Mouse (Mus musculus): Measurements from ENCODE around the gene Rapgef3. TPM values are rescaled to one million over a fixed set of nuclear protein-coding genes. Genes with fewer than 3 reads are reported as not detected.

The Rapgef3 gene
- polyA plus RNA-seq, 1 experiment from 2014 or later: 23.4 TPM

DNA sequence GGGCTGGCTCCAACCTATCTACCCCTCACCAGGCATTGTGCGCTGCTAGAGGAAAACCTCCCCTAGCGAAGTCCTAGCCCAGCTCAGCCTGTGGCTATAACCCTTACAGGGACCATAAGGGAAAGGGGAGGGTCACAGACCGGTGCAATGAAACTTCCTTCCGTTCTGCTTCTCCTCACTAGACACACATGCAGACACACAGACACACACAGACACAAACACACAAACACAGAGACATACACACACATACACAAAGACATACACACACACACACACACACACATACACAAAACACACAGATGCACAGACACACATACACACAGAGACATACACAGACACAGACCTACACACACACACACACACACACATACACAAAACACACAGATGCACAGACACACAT lies 25.2 kb downstream of the Rapgef3 start:
- H3K4me3 ChIP-seq: no peak overlapping the region
- H3K36me3 ChIP-seq: peaks cover 7% of the 10 kb centered on the region; the same call in 1 of the 2 replicates
- ATAC-seq (ENCODE audit: borderline replicate concordance, extremely low read depth, low FRiP score, low TSS enrichment): no peak
- no peak overlapping the region for H3K4me2 ChIP-seq
- no peaks in the 10 kb centered on the region for H3K9me3 ChIP-seq
- no peak overlapping the region for H3K9ac ChIP-seq
- no peaks in the 10 kb centered on the region for H3K27me3 ChIP-seq
- H3K4me1 ChIP-seq: 0 out of 2 replicates have a peak, but pooled peaks cover 4% of the 10 kb centered on the region
- no peak overlapping the region for H3K27ac ChIP-seq
- 65% methylated on average over 4 of the region's 4 CpGs for WGBS

DNA sequence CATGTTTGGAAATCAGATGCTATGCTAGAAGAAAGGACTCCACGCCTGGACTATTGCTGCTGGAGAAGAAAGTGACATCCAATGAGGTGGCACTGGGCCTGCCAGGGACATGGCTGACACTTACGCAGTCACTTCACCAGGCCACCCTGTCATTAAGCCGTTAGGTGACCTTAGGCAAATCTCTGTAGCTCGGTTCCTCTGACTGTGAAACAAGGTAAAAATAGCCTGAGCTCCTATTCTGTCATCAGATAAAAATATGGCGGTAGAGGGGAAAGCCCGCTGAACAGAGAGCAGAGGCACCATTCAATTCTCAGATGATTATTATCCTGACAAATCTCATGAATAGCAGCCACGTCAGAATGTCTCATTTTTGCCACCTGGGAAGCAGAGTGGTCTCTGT lies 25.7 kb downstream of the Rapgef3 start:
- Histone ChIP-seq H3K4me2 (no peak overlapping the region), H3K36me3 (peaks cover 7% of the 10 kb centered on the region; the same call in 1 of the 2 replicates), H3K27me3 (no peaks in the 10 kb centered on the region), H3K4me1 (0 out of 2 replicates have a peak, but pooled peaks cover 4% of the 10 kb centered on the region), H3K27ac (no peak overlapping the region), H3K9me3 (no peaks in the 10 kb centered on the region), H3K4me3 (no peak overlapping the region), H3K9ac (no peak overlapping the region)
- 55% methylated on average over 7 of the region's 7 CpGs for WGBS
- no peak for ATAC-seq (ENCODE audit: borderline replicate concordance, extremely low read depth, low FRiP score, low TSS enrichment)

GRCm38 (mm10) chr15:97741662-97742061 lies 26.1 kb downstream of the Rapgef3 start:
- H3K9me3 ChIP-seq: no peaks in the 10 kb centered on the region
- ATAC-seq (ENCODE audit: borderline replicate concordance, extremely low read depth, low FRiP score, low TSS enrichment): no peak
- H3K4me1 ChIP-seq: 0 out of 2 replicates have a peak, but pooled peaks cover 4% of the 10 kb centered on the region
- H3K36me3 ChIP-seq: peaks cover 4% of the 10 kb centered on the region; the same call in 1 of the 2 replicates
- no peak overlapping the region for H3K27ac ChIP-seq
- WGBS: 71% methylated on average over 12 of the region's 12 CpGs
- no peak overlapping the region for H3K4me3 ChIP-seq
- H3K27me3 ChIP-seq: no peaks in the 10 kb centered on the region
- H3K4me2 ChIP-seq: no peak overlapping the region
- no peak overlapping the region for H3K9ac ChIP-seq

DNA sequence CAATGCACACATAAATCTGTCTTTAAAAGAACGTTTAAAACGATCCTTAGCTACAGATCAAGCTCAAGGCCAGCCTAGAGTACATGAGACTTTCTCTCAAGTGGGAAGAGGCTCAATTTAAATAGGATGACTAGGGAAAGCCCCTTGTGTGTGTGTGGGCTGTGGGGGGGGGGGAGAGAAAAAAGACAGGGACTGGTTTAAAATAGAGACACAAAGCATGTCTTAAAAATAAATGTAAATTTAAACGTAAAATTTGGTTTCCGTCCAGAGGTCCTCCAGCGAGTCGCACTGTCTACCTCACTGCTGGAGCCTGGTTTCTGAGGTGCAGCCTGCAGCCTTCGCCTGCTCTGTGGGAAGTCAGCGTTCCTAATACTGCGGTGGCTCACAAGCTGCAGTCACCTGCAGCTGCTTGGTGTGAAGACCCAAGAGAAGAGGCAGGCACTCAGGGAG lies 27.5 kb downstream of the Rapgef3 start:
- H3K27ac ChIP-seq: no peak overlapping the region
- 0 out of 2 replicates have a peak, but pooled peaks cover 2% of the 10 kb centered on the region for H3K36me3 ChIP-seq
- WGBS: 72% methylated on average over 9 of the region's 9 CpGs
- H3K4me2 ChIP-seq: no peak overlapping the region
- 0 out of 2 replicates have a peak, but pooled peaks cover 2% of the 10 kb centered on the region for H3K4me1 ChIP-seq
- no peak overlapping the region for H3K4me3 ChIP-seq
- H3K9ac ChIP-seq: no peak overlapping the region
- H3K27me3 ChIP-seq: no peaks in the 10 kb centered on the region
- ATAC-seq (ENCODE audit: borderline replicate concordance, extremely low read depth, low FRiP score, low TSS enrichment): no peak
- H3K9me3 ChIP-seq: no peaks in the 10 kb centered on the region

- H3K4me1 ChIP-seq: no peaks in the 10 kb centered on the region
- H3K4me2 ChIP-seq: no peak overlapping the region
- H3K9me3 ChIP-seq: no peaks in the 10 kb centered on the region
- no peak overlapping the region for H3K9ac ChIP-seq
- ATAC-seq (ENCODE audit: borderline replicate concordance, extremely low read depth, low FRiP score, low TSS enrichment): no peak
- no peak overlapping the region for H3K4me3 ChIP-seq
- H3K27me3 ChIP-seq: no peaks in the 10 kb centered on the region
- H3K36me3 ChIP-seq: no peaks in the 10 kb centered on the region
- WGBS: 76% methylated on average over 7 of the region's 7 CpGs
- H3K27ac ChIP-seq: no peak overlapping the region
Observed at GRCm38 (mm10) chr15:97738923-97739322, 28.8 kb downstream of the Rapgef3 start.

GRCm38 (mm10) chr15:97731988-97732387 lies 35.8 kb downstream of the Rapgef3 start:
- Histone ChIP-seq H3K27me3 (no peaks in the 10 kb centered on the region), H3K36me3 (no peaks in the 10 kb centered on the region), H3K4me1 (no peaks in the 10 kb centered on the region), H3K4me3 (no peak overlapping the region), H3K9ac (no peak overlapping the region), H3K9me3 (no peaks in the 10 kb centered on the region), H3K4me2 (no peak overlapping the region), H3K27ac (no peak overlapping the region)
- 82% methylated on average over 11 of the region's 11 CpGs for WGBS
- no peak for ATAC-seq (ENCODE audit: borderline replicate concordance, extremely low read depth, low FRiP score, low TSS enrichment)

DNA sequence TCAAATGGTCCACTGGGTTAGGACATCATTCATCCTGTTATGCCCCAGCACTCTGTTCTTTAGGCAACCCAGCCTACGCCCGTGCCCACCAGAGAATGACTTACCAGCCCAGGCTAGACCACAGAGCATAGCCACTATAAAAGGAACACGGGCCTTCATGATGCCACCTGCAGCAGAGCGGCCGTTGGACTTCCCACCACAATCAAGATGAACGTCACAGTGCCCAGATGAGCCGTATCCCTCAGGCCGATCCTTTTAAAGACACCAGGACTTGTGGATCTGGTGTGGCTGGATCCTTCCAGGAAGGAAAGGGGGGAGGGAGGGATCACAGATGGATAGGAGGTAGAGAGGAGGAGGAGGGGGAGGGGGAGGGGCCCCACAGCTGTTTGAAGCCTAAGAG lies 36.7 kb downstream of the Rapgef3 start, which contains the start of gene Endou:
TSS of gene Endou (minus strand) at position 229 of the 400 bp plus-strand sequence.
- no peaks in the 10 kb centered on the region for H3K9me3 ChIP-seq
- no peaks in the 10 kb centered on the region for H3K4me1 ChIP-seq
- no peak within 1 kb of the TSS for H3K4me3 ChIP-seq
- H3K27me3 ChIP-seq: no peaks in the 10 kb centered on the region
- no peak for ATAC-seq (ENCODE audit: borderline replicate concordance, extremely low read depth, low FRiP score, low TSS enrichment)
- no peak within 1 kb of the TSS for H3K4me2 ChIP-seq
- H3K36me3 ChIP-seq: no peaks in the 10 kb centered on the region
- no peak within 1 kb of the TSS for H3K9ac ChIP-seq
- 78% methylated on average over 8 of the region's 8 CpGs for WGBS
- H3K27ac ChIP-seq: no peak within 1 kb of the TSS

DNA sequence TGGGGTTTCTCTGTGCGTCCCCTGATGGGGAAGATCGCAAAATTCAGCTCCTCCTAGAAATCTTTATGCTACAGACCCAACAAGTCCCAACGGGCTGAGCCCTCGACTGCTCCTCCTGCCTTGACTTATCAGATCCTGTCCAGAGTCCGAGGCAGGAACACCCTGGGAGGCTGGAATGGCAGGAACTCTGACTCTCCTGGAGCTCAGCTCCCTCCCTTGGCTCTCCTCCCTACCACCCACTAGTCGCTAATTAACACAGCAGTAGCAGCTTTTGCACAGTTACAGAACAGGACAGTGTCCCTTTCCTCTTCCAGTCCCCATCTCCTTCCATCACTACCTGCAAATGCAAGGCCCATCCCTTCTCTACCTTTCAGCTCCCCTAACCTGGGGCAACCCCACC lies 37.4 kb downstream of the Rapgef3 start:
- Histone ChIP-seq H3K27ac (no peak overlapping the region), H3K9ac (no peak overlapping the region), H3K4me3 (no peak overlapping the region), H3K36me3 (no peaks in the 10 kb centered on the region), H3K4me2 (no peak overlapping the region), H3K27me3 (no peaks in the 10 kb centered on the region), H3K4me1 (no peaks in the 10 kb centered on the region), H3K9me3 (no peaks in the 10 kb centered on the region)
- 48% methylated on average over 6 of the region's 6 CpGs for WGBS
- ATAC-seq (ENCODE audit: borderline replicate concordance, extremely low read depth, low FRiP score, low TSS enrichment): no peak

- Histone ChIP-seq H3K27ac (no peak overlapping the region), H3K4me3 (no peak overlapping the region), H3K27me3 (no peaks in the 10 kb centered on the region), H3K36me3 (no peaks in the 10 kb centered on the region), H3K9me3 (no peaks in the 10 kb centered on the region), H3K9ac (no peak overlapping the region), H3K4me1 (no peaks in the 10 kb centered on the region), H3K4me2 (no peak overlapping the region)
- 55% methylated on average over 7 of the region's 7 CpGs for WGBS
- no peak for ATAC-seq (ENCODE audit: borderline replicate concordance, extremely low read depth, low FRiP score, low TSS enrichment)
Observed at GRCm38 (mm10) chr15:97728804-97729203, 39.0 kb downstream of the Rapgef3 start.

GRCm38 (mm10) chr15:97728394-97728793 lies 39.4 kb downstream of the Rapgef3 start:
- 74% methylated on average over 11 of the region's 11 CpGs for WGBS
- Histone ChIP-seq H3K36me3 (no peaks in the 10 kb centered on the region), H3K4me3 (no peak overlapping the region), H3K4me1 (no peaks in the 10 kb centered on the region), H3K4me2 (no peak overlapping the region), H3K9me3 (no peaks in the 10 kb centered on the region), H3K27ac (no peak overlapping the region), H3K27me3 (no peaks in the 10 kb centered on the region), H3K9ac (no peak overlapping the region)
- no peak for ATAC-seq (ENCODE audit: borderline replicate concordance, extremely low read depth, low FRiP score, low TSS enrichment)

DNA sequence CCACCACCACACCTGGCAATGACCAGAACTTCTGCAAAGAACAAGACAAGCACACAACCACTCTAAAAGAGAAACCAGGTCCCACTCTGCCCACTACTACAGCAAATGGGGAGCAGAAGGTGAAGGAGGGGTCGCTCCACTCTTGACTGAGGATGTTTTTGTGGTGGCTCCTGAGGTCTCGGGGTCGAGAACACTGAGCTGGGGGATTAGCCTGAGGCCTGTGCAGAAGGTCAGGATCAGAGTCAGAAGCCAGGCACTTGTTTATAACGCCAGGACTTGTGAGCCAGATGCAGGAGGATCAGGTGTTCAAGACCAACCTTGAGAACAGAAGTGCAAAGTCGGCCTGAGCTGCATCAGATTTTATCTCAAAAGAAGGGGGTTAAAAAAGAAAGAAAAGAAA lies 40.3 kb downstream of the Rapgef3 start:
- H3K4me1 ChIP-seq: no peaks in the 10 kb centered on the region
- no peak overlapping the region for H3K27ac ChIP-seq
- H3K9ac ChIP-seq: no peak overlapping the region
- no peaks in the 10 kb centered on the region for H3K27me3 ChIP-seq
- H3K36me3 ChIP-seq: no peaks in the 10 kb centered on the region
- 70% methylated on average over 5 of the region's 5 CpGs for WGBS
- no peak overlapping the region for H3K4me3 ChIP-seq
- no peak for ATAC-seq (ENCODE audit: borderline replicate concordance, extremely low read depth, low FRiP score, low TSS enrichment)
- no peak overlapping the region for H3K4me2 ChIP-seq
- no peaks in the 10 kb centered on the region for H3K9me3 ChIP-seq

GRCm38 (mm10) chr15:97727048-97727447 lies 40.7 kb downstream of the Rapgef3 start:
- no peak for ATAC-seq (ENCODE audit: borderline replicate concordance, extremely low read depth, low FRiP score, low TSS enrichment)
- Histone ChIP-seq H3K4me3 (no peak overlapping the region), H3K4me1 (no peaks in the 10 kb centered on the region), H3K27me3 (no peaks in the 10 kb centered on the region), H3K4me2 (no peak overlapping the region), H3K9me3 (no peaks in the 10 kb centered on the region), H3K36me3 (no peaks in the 10 kb centered on the region), H3K27ac (no peak overlapping the region), H3K9ac (no peak overlapping the region)
- WGBS: 60% methylated on average over 8 of the region's 8 CpGs

DNA sequence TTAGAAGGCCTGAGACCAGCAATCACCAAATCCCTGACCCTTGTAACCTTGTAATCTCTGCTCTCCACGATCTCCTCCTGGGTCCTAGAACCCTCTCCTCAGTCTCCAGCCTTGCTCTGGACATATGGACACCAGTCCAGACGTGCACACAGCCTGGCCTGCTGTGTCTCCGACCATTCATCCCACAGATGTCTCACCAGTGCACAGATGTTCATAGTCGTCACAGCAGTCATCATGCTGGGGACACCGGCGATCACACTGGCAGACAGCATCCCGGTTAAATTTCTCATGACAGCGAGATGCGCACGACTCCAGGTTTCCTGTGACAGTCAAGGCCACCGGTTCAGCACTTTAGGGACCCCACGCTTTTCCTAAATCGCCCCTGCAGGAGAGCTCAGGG lies 41.5 kb downstream of the Rapgef3 start:
- Histone ChIP-seq H3K27me3 (no peaks in the 10 kb centered on the region), H3K4me3 (no peak overlapping the region), H3K4me1 (no peaks in the 10 kb centered on the region), H3K9ac (no peak overlapping the region), H3K36me3 (no peaks in the 10 kb centered on the region), H3K4me2 (no peak overlapping the region), H3K9me3 (no peaks in the 10 kb centered on the region), H3K27ac (no peak overlapping the region)
- WGBS: 76% methylated on average over 13 of the region's 13 CpGs
- no peak for ATAC-seq (ENCODE audit: borderline replicate concordance, extremely low read depth, low FRiP score, low TSS enrichment)
